Mouse (Mus musculus) megakaryocyte, embryonic 14.5 days (primary cell): Measurements from ENCODE around the gene Vmn1r188. TPM values are rescaled to one million over a fixed set of nuclear protein-coding genes. Genes with fewer than 3 reads are reported as not detected.
A peak's percentile ranks its signal among the peaks of the same experiment; 100 is the strongest.
"Not testable (repeated sequence)": the region's sequence is repeated elsewhere in the genome, so short reads cannot be mapped to it uniquely, and the experiment has no call there.

ENCODE experiments used
- H3K27me3 ChIP-seq: replicated peaks from 2 replicates; pipeline ENCODE3; 2012; ENCODE audit warnings: inconsistent platforms
- H3K36me3 ChIP-seq: replicated peaks from 2 replicates; pipeline ENCODE3; 2012; ENCODE audit warnings: low read length, inconsistent platforms, mixed read lengths
- H3K4me1 ChIP-seq: 2 replicates; pipeline ENCODE4 v1.6.1; 2012; ENCODE audit warnings: inconsistent platforms
- H3K4me3 ChIP-seq: replicated peaks from 2 replicates; pipeline ENCODE3; 2012; ENCODE audit warnings: moderate library complexity, mild to moderate bottlenecking, inconsistent platforms
- H3K9me3 ChIP-seq: 2 replicates; pipeline ENCODE4 v1.6.1; 2012; ENCODE audit warnings: inconsistent platforms
- FLI1 ChIP-seq: IDR thresholded peaks from 2 replicates; pipeline ENCODE4 v1.6.1; 2012; ENCODE audit warnings: low read length, inconsistent platforms, mixed read lengths
- GATA1 ChIP-seq: IDR thresholded peaks from 3 replicates; pipeline ENCODE4 v1.6.1; 2012; ENCODE audit warnings: mixed read lengths, low read length, inconsistent platforms, borderline replicate concordance
- polyA plus RNA-seq: library from polyadenylated mRNA; stranded (reverse); fragments of >175 nt; gene quantifications from 2 replicates; pipeline ENCODE4 v1.2.3, GENCODE M21; 2012; ENCODE audit warnings: low replicate concordance; ENCODE audit not compliant: insufficient read depth

Vmn1r188 gene
- not detected in 2 replicates for polyA plus RNA-seq

- H3K9me3 ChIP-seq, H3K4me3 ChIP-seq, H3K4me1 ChIP-seq, H3K27me3 ChIP-seq, H3K36me3 ChIP-seq: not testable (repeated sequence)
Measured at GRCm38 (mm10) chr13:22084140-22084539, at the start of gene Vmn1r188. Gene Vmn1r188, plus strand, starts transcription at chr13:22084440.

GRCm38 (mm10) chr13:22034443-22035266, 49.6 kb upstream of the Vmn1r188 start:
- Histone ChIP-seq H3K9me3 (no peaks in the 10 kb centered on the region), H3K4me1 (peaks cover 60% of the 10 kb centered on the region), H3K36me3 (no peaks in the 10 kb centered on the region), H3K4me3 (peak overlapping the region; percentile 87), H3K27me3 (no peaks in the 10 kb centered on the region)
- TF ChIP-seq GATA1 (no peak), FLI1 (no peak)

DNA sequence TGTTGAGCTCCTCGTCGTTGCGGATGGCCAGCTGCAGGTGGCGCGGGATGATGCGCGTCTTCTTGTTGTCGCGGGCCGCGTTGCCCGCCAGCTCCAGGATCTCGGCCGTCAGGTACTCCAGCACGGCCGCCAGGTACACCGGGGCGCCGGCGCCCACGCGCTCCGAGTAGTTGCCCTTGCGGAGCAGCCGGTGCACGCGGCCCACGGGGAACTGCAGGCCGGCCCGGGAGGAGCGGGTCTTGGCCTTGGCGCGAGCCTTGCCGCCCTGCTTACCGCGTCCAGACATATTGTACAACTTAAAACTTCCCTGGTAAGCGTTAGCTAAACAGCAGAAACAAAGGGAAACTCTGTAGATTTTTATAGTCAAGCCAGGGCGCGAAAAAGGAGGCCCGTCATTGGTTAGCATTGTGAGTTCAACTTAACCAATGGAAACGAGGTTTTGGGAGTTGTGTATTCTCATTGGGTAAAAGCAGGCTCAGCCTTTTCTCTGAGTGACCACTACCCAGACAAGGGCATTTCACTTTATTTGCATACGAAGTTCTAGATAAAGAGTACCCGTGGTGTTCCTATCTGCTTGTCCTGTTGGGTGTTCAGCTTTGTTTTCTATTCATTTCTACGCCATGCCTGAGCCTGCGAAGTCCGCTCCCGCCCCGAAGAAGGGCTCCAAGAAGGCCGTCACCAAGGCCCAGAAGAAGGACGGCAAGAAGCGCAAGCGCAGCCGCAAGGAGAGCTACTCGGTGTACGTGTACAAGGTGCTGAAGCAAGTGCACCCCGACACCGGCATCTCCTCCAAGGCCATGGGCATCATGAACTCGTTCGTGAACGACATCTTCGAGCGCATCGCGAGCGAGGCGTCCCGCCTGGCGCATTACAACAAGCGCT, 48.7 kb upstream of the Vmn1r188 start, which contains the start of the genes Hist1h2ah and Hist1h2bk:
Gene Hist1h2ah (minus strand): TSS at position 302 of the 882 bp plus-strand sequence.
Gene Hist1h2bk (plus strand): TSS at position 604 of the 882 bp plus-strand sequence.
- Histone ChIP-seq H3K4me1 (peaks cover 64% of the 10 kb centered on the region), H3K4me3 (peak within 1 kb of the TSS; percentile 90)
- peak; percentile 67; the same call in 1 of the 2 replicates for TF ChIP-seq FLI1
- H3K9me3 ChIP-seq, H3K27me3 ChIP-seq, H3K36me3 ChIP-seq: not testable (repeated sequence)

- H3K36me3 ChIP-seq: no peaks in the 10 kb centered on the region
- TF ChIP-seq FLI1: no peak
- H3K4me1 ChIP-seq: peaks cover 64% of the 10 kb centered on the region
- H3K4me3 ChIP-seq: peak overlapping the region; percentile 89
- H3K9me3 ChIP-seq: no peaks in the 10 kb centered on the region
- no peaks in the 10 kb centered on the region for H3K27me3 ChIP-seq
Measured at GRCm38 (mm10) chr13:22036149-22036956, 47.9 kb upstream of the Vmn1r188 start.

GRCm38 (mm10) chr13:22036986-22037385, 47.3 kb upstream of the Vmn1r188 start:
- Histone ChIP-seq H3K9me3 (no peaks in the 10 kb centered on the region), H3K4me3 (peak overlapping the region; percentile 89)

DNA sequence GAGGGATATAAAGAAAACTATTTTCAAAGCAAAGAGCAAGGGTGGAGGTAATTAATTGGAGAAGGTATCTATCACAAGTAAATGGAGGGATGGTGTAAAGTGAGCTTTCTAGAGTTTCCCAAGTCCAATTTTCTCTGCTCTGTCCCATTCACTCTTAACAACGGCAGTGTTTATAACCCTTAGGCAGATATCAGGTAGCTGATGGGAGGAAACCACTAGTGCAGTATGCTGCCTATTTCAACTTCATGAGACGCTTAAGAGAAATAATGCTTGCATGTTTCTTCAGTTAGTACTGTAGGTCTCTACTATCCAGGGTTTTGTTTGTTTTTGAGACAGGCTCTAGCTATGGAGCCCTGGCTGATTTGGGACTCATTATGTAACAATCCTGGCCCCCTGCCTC, 46.8 kb upstream of the Vmn1r188 start:
- Histone ChIP-seq H3K4me1 (peaks cover 69% of the 10 kb centered on the region), H3K4me3 (peak overlapping the region; percentile 28)

More at GRCm38 (mm10) chr13:22036986-22037385, 47.3 kb upstream of the Vmn1r188 start:
- peaks cover 65% of the 10 kb centered on the region for H3K4me1 ChIP-seq
- no peak for TF ChIP-seq FLI1
- no peak for TF ChIP-seq GATA1
- H3K36me3 ChIP-seq: no peaks in the 10 kb centered on the region
- H3K27me3 ChIP-seq: no peaks in the 10 kb centered on the region

GRCm38 (mm10) chr13:22039364-22039763, 44.9 kb upstream of the Vmn1r188 start:
- no peaks in the 10 kb centered on the region for H3K36me3 ChIP-seq
- peak overlapping the region; percentile 90 for H3K4me3 ChIP-seq
- peaks cover 67% of the 10 kb centered on the region for H3K4me1 ChIP-seq
- H3K9me3 ChIP-seq: no peaks in the 10 kb centered on the region
- TF ChIP-seq FLI1 (no peak), GATA1 (no peak)
- H3K27me3 ChIP-seq: no peaks in the 10 kb centered on the region

More for the DNA sequence above, 46.8 kb upstream of the Vmn1r188 start:
- Histone ChIP-seq H3K9me3 (no peaks in the 10 kb centered on the region), H3K36me3 (no peaks in the 10 kb centered on the region), H3K27me3 (no peaks in the 10 kb centered on the region)
- TF ChIP-seq FLI1: no peak
- TF ChIP-seq GATA1: no peak

GRCm38 (mm10) chr13:22039951-22040463, 44.2 kb upstream of the Vmn1r188 start:
- H3K4me1 ChIP-seq: peaks cover 66% of the 10 kb centered on the region
- H3K4me3 ChIP-seq: peak overlapping the region; percentile 90
- no peaks in the 10 kb centered on the region for H3K36me3 ChIP-seq
- TF ChIP-seq GATA1: no peak
- TF ChIP-seq FLI1: no peak
- H3K9me3 ChIP-seq: no peaks in the 10 kb centered on the region
- no peaks in the 10 kb centered on the region for H3K27me3 ChIP-seq

DNA sequence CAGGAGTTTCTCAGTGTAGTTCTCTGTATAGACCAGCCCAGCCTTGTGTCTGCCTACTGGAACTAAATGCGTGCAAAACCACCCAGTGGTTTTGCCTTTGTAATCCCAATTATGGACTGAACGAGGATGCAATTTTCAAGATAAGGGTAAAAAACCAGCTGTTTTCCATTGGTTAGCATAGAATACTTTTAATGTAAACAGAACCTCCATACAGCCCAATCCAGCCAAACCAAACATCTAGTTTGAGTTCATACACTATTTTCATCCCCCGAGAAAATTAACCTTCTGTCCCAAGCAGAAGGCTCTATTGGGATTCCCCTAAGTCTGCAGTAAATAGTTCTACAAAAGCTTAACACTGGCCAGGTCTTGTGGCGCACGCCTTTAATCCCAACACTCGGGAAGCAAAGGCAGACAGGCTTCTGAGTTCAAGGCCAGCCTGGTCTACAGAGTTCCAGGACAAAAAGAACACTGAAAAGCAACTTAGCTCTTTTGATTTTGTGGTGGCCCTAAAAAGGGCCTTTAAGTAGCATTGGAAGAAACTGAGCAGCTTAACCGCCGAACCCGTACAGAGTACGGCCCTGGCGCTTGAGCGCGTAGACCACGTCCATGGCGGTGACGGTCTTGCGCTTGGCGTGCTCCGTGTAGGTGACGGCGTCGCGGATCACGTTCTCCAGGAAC, 43.6 kb upstream of the Vmn1r188 start:
- Histone ChIP-seq H3K4me1 (peaks cover 70% of the 10 kb centered on the region), H3K4me3 (peak overlapping the region; percentile 90), H3K36me3 (no peaks in the 10 kb centered on the region), H3K9me3 (no peaks in the 10 kb centered on the region), H3K27me3 (no peaks in the 10 kb centered on the region)
- TF ChIP-seq GATA1: no peak
- TF ChIP-seq FLI1: no peak

DNA sequence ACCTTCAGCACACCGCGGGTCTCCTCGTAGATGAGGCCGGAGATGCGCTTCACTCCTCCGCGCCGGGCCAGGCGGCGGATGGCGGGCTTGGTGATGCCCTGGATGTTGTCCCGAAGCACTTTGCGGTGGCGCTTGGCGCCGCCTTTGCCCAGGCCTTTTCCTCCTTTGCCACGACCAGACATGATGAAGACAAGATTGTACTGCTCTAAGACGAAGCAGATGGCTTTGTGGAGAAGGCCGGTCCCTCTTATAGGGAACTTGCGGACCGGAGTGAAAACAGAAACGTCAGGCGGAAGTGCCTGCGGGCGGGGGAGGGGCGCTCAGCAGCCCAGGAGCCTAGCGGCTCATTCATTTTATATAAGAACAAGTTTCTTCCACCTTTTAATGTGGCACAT, 43.1 kb upstream of the Vmn1r188 start, which contains the start of gene Hist1h4i:
Gene Hist1h4i (minus strand): TSS at position 221 of the 395 bp plus-strand sequence.
- H3K27me3 ChIP-seq, H3K36me3 ChIP-seq, H3K9me3 ChIP-seq: not testable (repeated sequence)
- peaks cover 72% of the 10 kb centered on the region for H3K4me1 ChIP-seq
- peak within 1 kb of the TSS; percentile 90 for H3K4me3 ChIP-seq
